Mouse (Mus musculus): ENCODE results near the gene Ermard. TPM values are rescaled to one million over a fixed set of nuclear protein-coding genes. Genes with fewer than 3 reads are reported as not detected.

Ermard gene
- total and polyA plus RNA-seq, 2 experiments: 24.9 to 53.6 TPM

DNA sequence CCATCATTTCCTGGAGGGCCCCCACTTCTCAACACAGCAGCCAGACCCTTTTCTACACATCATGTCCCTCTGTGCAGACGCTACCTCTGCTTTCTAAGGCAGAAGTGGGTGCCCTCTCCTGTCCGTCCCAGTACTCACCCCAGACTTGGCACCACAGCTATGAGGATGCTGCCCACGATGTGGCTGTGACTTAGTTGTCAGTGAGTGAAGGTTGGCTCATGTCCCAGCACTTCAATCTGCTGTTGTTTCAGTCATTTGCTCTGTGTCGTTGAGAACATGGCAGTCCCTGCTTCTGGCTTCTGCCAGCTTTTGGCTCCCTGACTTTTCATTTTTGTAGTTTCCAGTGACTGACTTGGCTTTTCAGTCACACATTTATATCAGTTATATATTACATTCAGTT lies 14.9 kb downstream of the Ermard start:
- 67% methylated on average over 4 of the region's 4 CpGs for WGBS
- no peak overlapping the region for H3K27ac ChIP-seq (replicated peaks; ENCODE audit: insufficient read depth, low read depth, low read length)

DNA sequence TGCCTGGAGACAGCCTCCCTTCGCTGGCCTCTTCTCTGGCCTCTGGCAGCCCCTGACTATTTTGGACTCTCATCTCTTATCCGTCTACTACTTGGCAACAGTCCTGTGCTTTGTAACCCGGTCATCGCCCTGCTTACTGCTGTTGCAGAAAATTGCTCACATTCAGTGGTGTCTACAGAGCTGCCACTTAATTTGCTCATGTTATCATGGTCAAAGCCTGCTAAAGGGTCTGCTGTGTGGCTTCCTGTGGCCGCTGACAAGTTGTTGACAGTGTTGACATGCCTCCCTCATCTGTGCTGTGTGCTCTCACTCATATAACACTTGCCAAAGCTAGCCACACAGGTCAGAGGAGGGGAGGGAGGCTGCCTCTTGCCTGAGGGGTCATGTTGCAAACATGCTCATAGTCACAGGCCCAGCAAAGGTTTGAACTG lies 17.2 kb downstream of the Ermard start:
- 24% methylated on average over 5 of the region's 5 CpGs for WGBS
- H3K36me3 ChIP-seq (ENCODE audit: control insufficient read depth, insufficient read depth, low read length): peaks cover 27% of the 10 kb centered on the region

More for the DNA sequence above, 14.9 kb downstream of the Ermard start:
- Histone ChIP-seq H3K79me2 (ENCODE audit: control insufficient read depth, insufficient read depth, low read length) (no peaks in the 10 kb centered on the region), H3K36me3 (ENCODE audit: control insufficient read depth, insufficient read depth, low read length) (peaks cover 15% of the 10 kb centered on the region), H3K9ac (ENCODE audit: low read depth, low read length) (no peak overlapping the region), H3K4me1 (ENCODE audit: control insufficient read depth, insufficient read depth, low read length) (peaks cover 3% of the 10 kb centered on the region), H3K27me3 (ENCODE audit: control insufficient read depth, insufficient read depth, low read length) (no peaks in the 10 kb centered on the region), H3K4me3 (ENCODE audit: insufficient read depth, low read depth, low read length) (no peak overlapping the region)
- DNase-seq (ENCODE audit: extremely low read depth, low read depth, low spot score): no peak
- no peak for TF ChIP-seq CTCF (IDR thresholded peaks at IDR 0.05; ENCODE audit: low read depth, low read length)
- TF ChIP-seq POLR2A (IDR thresholded peaks at IDR 0.05; ENCODE audit: extremely low read depth, insufficient read depth, low read length): no peak

GRCm38 (mm10) chr17:15059646-15060045 lies 18.6 kb downstream of the Ermard start:
- no peak for DNase-seq (ENCODE audit: extremely low read depth, low read depth, low spot score)
- TF ChIP-seq POLR2A (IDR thresholded peaks at IDR 0.05; ENCODE audit: extremely low read depth, insufficient read depth, low read length): no peak
- TF ChIP-seq CTCF (IDR thresholded peaks at IDR 0.05; ENCODE audit: low read depth, low read length): no peak
- Histone ChIP-seq H3K79me2 (ENCODE audit: control insufficient read depth, insufficient read depth, low read length) (no peaks in the 10 kb centered on the region), H3K27ac (replicated peaks; ENCODE audit: insufficient read depth, low read depth, low read length) (no peak overlapping the region), H3K4me1 (ENCODE audit: control insufficient read depth, insufficient read depth, low read length) (peaks cover 3% of the 10 kb centered on the region), H3K27me3 (ENCODE audit: control insufficient read depth, insufficient read depth, low read length) (no peaks in the 10 kb centered on the region), H3K9ac (ENCODE audit: low read depth, low read length) (no peak overlapping the region), H3K36me3 (ENCODE audit: control insufficient read depth, insufficient read depth, low read length) (peaks cover 27% of the 10 kb centered on the region), H3K4me3 (ENCODE audit: insufficient read depth, low read depth, low read length) (no peak overlapping the region)
- 94% methylated on average over 14 of the region's 14 CpGs for WGBS

More for the DNA sequence above, 17.2 kb downstream of the Ermard start:
- Histone ChIP-seq H3K4me1 (ENCODE audit: control insufficient read depth, insufficient read depth, low read length) (peaks cover 3% of the 10 kb centered on the region), H3K9ac (ENCODE audit: low read depth, low read length) (no peak overlapping the region), H3K4me3 (ENCODE audit: insufficient read depth, low read depth, low read length) (no peak overlapping the region), H3K27me3 (ENCODE audit: control insufficient read depth, insufficient read depth, low read length) (no peaks in the 10 kb centered on the region), H3K27ac (replicated peaks; ENCODE audit: insufficient read depth, low read depth, low read length) (no peak overlapping the region), H3K79me2 (ENCODE audit: control insufficient read depth, insufficient read depth, low read length) (no peaks in the 10 kb centered on the region)
- DNase-seq (ENCODE audit: extremely low read depth, low read depth, low spot score): peak; percentile 89
- TF ChIP-seq CTCF (IDR thresholded peaks at IDR 0.05; ENCODE audit: low read depth, low read length) (no peak), POLR2A (IDR thresholded peaks at IDR 0.05; ENCODE audit: extremely low read depth, insufficient read depth, low read length) (no peak)

DNA sequence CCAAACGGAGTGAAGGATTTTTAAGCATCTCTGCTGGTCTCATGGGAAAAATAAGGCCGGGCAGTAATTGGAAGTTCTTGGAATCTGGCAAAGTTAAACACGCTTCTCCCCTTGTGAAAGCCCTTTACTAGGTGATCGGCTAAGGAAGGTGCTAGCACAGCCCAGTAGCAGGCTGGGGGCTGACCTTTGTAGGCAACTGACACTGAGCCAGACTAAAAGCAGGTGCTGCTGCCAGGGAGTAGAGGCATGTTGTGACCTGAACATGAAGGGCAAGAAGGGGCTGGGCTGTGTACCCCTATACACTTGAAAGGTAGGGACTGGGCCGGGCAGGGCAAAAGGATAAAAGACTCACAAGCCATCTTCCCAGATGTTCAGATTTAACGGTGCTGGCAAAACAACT lies 19.3 kb downstream of the Ermard start:
- H3K4me3 ChIP-seq (ENCODE audit: insufficient read depth, low read depth, low read length): no peak overlapping the region
- no peaks in the 10 kb centered on the region for H3K27me3 ChIP-seq (ENCODE audit: control insufficient read depth, insufficient read depth, low read length)
- H3K27ac ChIP-seq (replicated peaks; ENCODE audit: insufficient read depth, low read depth, low read length): no peak overlapping the region
- no peak overlapping the region for H3K9ac ChIP-seq (ENCODE audit: low read depth, low read length)
- TF ChIP-seq CTCF (IDR thresholded peaks at IDR 0.05; ENCODE audit: low read depth, low read length) (no peak), POLR2A (IDR thresholded peaks at IDR 0.05; ENCODE audit: extremely low read depth, insufficient read depth, low read length) (no peak)
- 92% methylated on average over 6 of the region's 6 CpGs for WGBS
- H3K4me1 ChIP-seq (ENCODE audit: control insufficient read depth, insufficient read depth, low read length): peaks cover 3% of the 10 kb centered on the region
- no peak for DNase-seq (ENCODE audit: extremely low read depth, low read depth, low spot score)
- H3K36me3 ChIP-seq (ENCODE audit: control insufficient read depth, insufficient read depth, low read length): peaks cover 25% of the 10 kb centered on the region
- H3K79me2 ChIP-seq (ENCODE audit: control insufficient read depth, insufficient read depth, low read length): no peaks in the 10 kb centered on the region

DNA sequence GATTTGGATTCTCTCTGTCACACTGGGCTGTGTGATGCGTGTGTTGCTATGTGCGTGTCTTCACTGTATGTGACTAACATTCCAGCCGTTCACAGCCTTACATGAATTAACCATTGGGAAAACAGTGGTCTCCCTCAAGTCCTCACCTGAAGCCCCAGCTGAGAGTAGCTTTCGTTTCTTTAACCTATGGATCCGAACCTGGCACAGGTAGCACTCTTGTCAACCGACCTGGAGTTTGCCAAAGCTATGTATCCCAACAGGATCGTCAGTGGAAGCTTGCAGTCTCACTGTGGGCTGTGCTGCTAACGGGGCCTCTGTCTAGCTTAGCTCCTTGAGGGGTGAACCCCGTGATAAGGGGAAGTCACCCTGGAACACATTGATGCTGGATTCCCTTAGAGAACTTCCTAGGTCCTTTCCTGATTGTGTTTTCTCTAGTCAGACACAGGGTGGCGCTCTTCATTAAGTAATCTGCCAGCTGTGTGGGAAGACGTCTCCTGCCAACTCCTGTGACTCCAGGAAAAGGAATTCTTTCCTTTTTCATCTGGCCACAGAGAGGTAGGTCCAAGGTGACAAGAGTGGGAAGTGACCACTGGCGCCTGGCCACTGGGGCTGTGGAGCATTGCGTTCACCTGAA lies 24.5 kb downstream of the Ermard start:
- no peak overlapping the region for H3K4me3 ChIP-seq (ENCODE audit: insufficient read depth, low read depth, low read length)
- peak; percentile 59 for DNase-seq (ENCODE audit: extremely low read depth, low read depth, low spot score)
- H3K36me3 ChIP-seq (ENCODE audit: control insufficient read depth, insufficient read depth, low read length): peaks cover 14% of the 10 kb centered on the region
- no peak overlapping the region for H3K27ac ChIP-seq (replicated peaks; ENCODE audit: insufficient read depth, low read depth, low read length)
- H3K79me2 ChIP-seq (ENCODE audit: control insufficient read depth, insufficient read depth, low read length): no peaks in the 10 kb centered on the region
- no peak overlapping the region for H3K9ac ChIP-seq (ENCODE audit: low read depth, low read length)
- H3K27me3 ChIP-seq (ENCODE audit: control insufficient read depth, insufficient read depth, low read length): no peaks in the 10 kb centered on the region
- 42% methylated on average over 13 of the region's 13 CpGs for WGBS
- peaks cover 12% of the 10 kb centered on the region for H3K4me1 ChIP-seq (ENCODE audit: control insufficient read depth, insufficient read depth, low read length)
- TF ChIP-seq POLR2A (IDR thresholded peaks at IDR 0.05; ENCODE audit: extremely low read depth, insufficient read depth, low read length) (no peak), CTCF (IDR thresholded peaks at IDR 0.05; ENCODE audit: low read depth, low read length) (peak; percentile 47)

- 72% methylated on average over 6 of the region's 6 CpGs for WGBS
- no peaks in the 10 kb centered on the region for H3K27me3 ChIP-seq (ENCODE audit: control insufficient read depth, insufficient read depth, low read length)
- no peak overlapping the region for H3K27ac ChIP-seq (replicated peaks; ENCODE audit: insufficient read depth, low read depth, low read length)
- no peak for TF ChIP-seq POLR2A (IDR thresholded peaks at IDR 0.05; ENCODE audit: extremely low read depth, insufficient read depth, low read length)
- TF ChIP-seq CTCF (IDR thresholded peaks at IDR 0.05; ENCODE audit: low read depth, low read length): no peak
- no peak overlapping the region for H3K4me3 ChIP-seq (ENCODE audit: insufficient read depth, low read depth, low read length)
- H3K36me3 ChIP-seq (ENCODE audit: control insufficient read depth, insufficient read depth, low read length): peaks cover 13% of the 10 kb centered on the region
- H3K9ac ChIP-seq (ENCODE audit: low read depth, low read length): no peak overlapping the region
- H3K4me1 ChIP-seq (ENCODE audit: control insufficient read depth, insufficient read depth, low read length): peaks cover 12% of the 10 kb centered on the region
- no peaks in the 10 kb centered on the region for H3K79me2 ChIP-seq (ENCODE audit: control insufficient read depth, insufficient read depth, low read length)
- DNase-seq (ENCODE audit: extremely low read depth, low read depth, low spot score): no peak
Observed at GRCm38 (mm10) chr17:15066066-15066465, 25.1 kb downstream of the Ermard start.
